Mouse (Mus musculus) E14TG2a.4 (cell line): ENCODE results near the gene Ssbp2.

Source experiments
- CTCF ChIP-seq: conservative IDR thresholded peaks from 2 replicates; pipeline ENCODE4 v1.5.1; 2014; ENCODE audit warnings: low read length
- NANOG ChIP-seq: IDR thresholded peaks from 2 replicates; pipeline ENCODE4 v1.6.1; 2014; ENCODE audit warnings: borderline replicate concordance, low read length, mixed read lengths

DNA sequence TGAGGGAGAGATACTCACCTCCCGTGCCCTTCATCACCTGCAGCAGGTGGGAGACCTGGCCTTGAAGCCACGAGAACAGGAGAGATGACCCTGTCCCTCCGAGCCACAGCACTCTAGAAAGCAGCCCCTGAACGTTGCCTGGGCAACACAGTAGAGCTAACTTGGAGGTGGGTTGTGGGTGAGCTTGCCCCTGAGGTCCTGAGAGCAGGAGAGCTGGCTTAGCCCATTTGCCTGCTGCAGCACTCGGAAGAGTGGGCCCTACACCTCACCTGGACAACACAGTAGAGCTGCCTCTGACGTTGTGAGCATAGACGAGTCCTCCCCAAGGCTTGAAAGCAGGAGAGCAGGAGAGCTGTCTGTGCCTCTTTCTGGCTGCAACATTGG lies 263.6 kb downstream of the Ssbp2 start:
- TF ChIP-seq CTCF (no peak), NANOG (no peak)
